Mouse (Mus musculus): ENCODE measurements around the gene Pdcl3. TPM values are rescaled to one million over a fixed set of nuclear protein-coding genes. Genes with fewer than 3 reads are reported as not detected.
A peak's percentile ranks its signal among the peaks of the same experiment; 100 is the strongest.

Pdcl3 gene
- polyA plus RNA-seq, 1 experiment from 2014 or later, result 157 TPM

GRCm38 (mm10) chr1:38987865-38988211, 2.4 kb downstream of the Pdcl3 start:
- H3K4me2 ChIP-seq, result peak overlapping the region; percentile 65
- H3K9ac ChIP-seq (replicated peaks), result peak overlapping the region; percentile 80
- peaks cover 13% of the 10 kb centered on the region for H3K4me1 ChIP-seq (replicated peaks)
- peaks cover 24% of the 10 kb centered on the region for H3K36me3 ChIP-seq
- H3K9me3 ChIP-seq, result no peaks in the 10 kb centered on the region
- peak overlapping the region; percentile 74 for H3K4me3 ChIP-seq (replicated peaks)
- ATAC-seq (ENCODE audit: insufficient number of reproducible peaks, insufficient read depth, low FRiP score, low TSS enrichment, low read depth), result peak; percentile 88; the same call in 1 of the 2 replicates
- under 1% methylated on average over 25 of the region's 25 CpGs for WGBS
- no peaks in the 10 kb centered on the region for H3K27me3 ChIP-seq
- H3K27ac ChIP-seq, result peak overlapping the region; percentile 91

- ATAC-seq (ENCODE audit: insufficient number of reproducible peaks, insufficient read depth, low FRiP score, low TSS enrichment, low read depth), result no peak
- no peaks in the 10 kb centered on the region for H3K9me3 ChIP-seq
- H3K27me3 ChIP-seq, result no peaks in the 10 kb centered on the region
- H3K4me1 ChIP-seq (replicated peaks), result peaks cover 13% of the 10 kb centered on the region
- peak overlapping the region; percentile 80 for H3K9ac ChIP-seq (replicated peaks)
- peak overlapping the region; percentile 65 for H3K4me2 ChIP-seq
- H3K4me3 ChIP-seq (replicated peaks), result peak overlapping the region; percentile 74
- peak overlapping the region; percentile 91; the same call in 1 of the 2 replicates for H3K27ac ChIP-seq
- peaks cover 29% of the 10 kb centered on the region for H3K36me3 ChIP-seq
- 32% methylated on average over 7 of the region's 7 CpGs for WGBS
Measured at GRCm38 (mm10) chr1:38988357-38988756, 2.9 kb downstream of the Pdcl3 start.

- no peaks in the 10 kb centered on the region for H3K27me3 ChIP-seq
- no peak overlapping the region for H3K9ac ChIP-seq (replicated peaks)
- no peaks in the 10 kb centered on the region for H3K9me3 ChIP-seq
- no peak for ATAC-seq (ENCODE audit: insufficient number of reproducible peaks, insufficient read depth, low FRiP score, low TSS enrichment, low read depth)
- 89% methylated on average over 3 of the region's 3 CpGs for WGBS
- H3K4me1 ChIP-seq (replicated peaks), result peaks cover 5% of the 10 kb centered on the region
- H3K4me2 ChIP-seq, result no peak overlapping the region
- no peak overlapping the region for H3K4me3 ChIP-seq (replicated peaks)
- peaks cover 65% of the 10 kb centered on the region for H3K36me3 ChIP-seq
- H3K27ac ChIP-seq, result no peak overlapping the region
Measured at GRCm38 (mm10) chr1:38992365-38992764, 7.0 kb downstream of the Pdcl3 start.

GRCm38 (mm10) chr1:39001106-39001505, 15.7 kb downstream of the Pdcl3 start:
- WGBS, result 23% methylated on average over 5 of the region's 5 CpGs
- ATAC-seq (ENCODE audit: insufficient number of reproducible peaks, insufficient read depth, low FRiP score, low TSS enrichment, low read depth), result no peak

GRCm38 (mm10) chr1:39005751-39006354, 20.4 kb downstream of the Pdcl3 start:
- Histone ChIP-seq H3K4me3 (replicated peaks) (no peak overlapping the region), H3K27ac (no peak overlapping the region), H3K4me1 (replicated peaks) (peaks cover 11% of the 10 kb centered on the region), H3K9me3 (no peaks in the 10 kb centered on the region), H3K4me2 (no peak overlapping the region), H3K27me3 (no peaks in the 10 kb centered on the region), H3K9ac (replicated peaks) (no peak overlapping the region), H3K36me3 (no peaks in the 10 kb centered on the region)
- no peak for ATAC-seq (ENCODE audit: insufficient number of reproducible peaks, insufficient read depth, low FRiP score, low TSS enrichment, low read depth)
- WGBS, result 64% methylated on average over 10 of the region's 10 CpGs

More at GRCm38 (mm10) chr1:39001106-39001505, 15.7 kb downstream of the Pdcl3 start:
- Histone ChIP-seq H3K4me3 (replicated peaks) (no peak overlapping the region), H3K9me3 (no peaks in the 10 kb centered on the region), H3K4me2 (no peak overlapping the region), H3K9ac (replicated peaks) (no peak overlapping the region), H3K36me3 (peaks cover 20% of the 10 kb centered on the region), H3K27me3 (no peaks in the 10 kb centered on the region), H3K4me1 (replicated peaks) (no peaks in the 10 kb centered on the region), H3K27ac (no peak overlapping the region)

GRCm38 (mm10) chr1:39006830-39007829, 21.7 kb downstream of the Pdcl3 start:
- Histone ChIP-seq H3K4me2 (no peak overlapping the region), H3K9me3 (no peaks in the 10 kb centered on the region), H3K9ac (replicated peaks) (no peak overlapping the region), H3K4me1 (replicated peaks) (peaks cover 11% of the 10 kb centered on the region), H3K36me3 (no peaks in the 10 kb centered on the region), H3K27me3 (no peaks in the 10 kb centered on the region), H3K27ac (no peak overlapping the region), H3K4me3 (replicated peaks) (no peak overlapping the region)
- ATAC-seq (ENCODE audit: insufficient number of reproducible peaks, insufficient read depth, low FRiP score, low TSS enrichment, low read depth), result no peak
- WGBS, result 44% methylated on average over 11 of the region's 11 CpGs

GRCm38 (mm10) chr1:39010583-39011021, 25.2 kb downstream of the Pdcl3 start:
- ATAC-seq (ENCODE audit: insufficient number of reproducible peaks, insufficient read depth, low FRiP score, low TSS enrichment, low read depth), result no peak
- peak overlapping the region; percentile 28; the same call in 1 of the 2 replicates for H3K4me2 ChIP-seq

GRCm38 (mm10) chr1:39012576-39012975, 27.2 kb downstream of the Pdcl3 start:
- ATAC-seq (ENCODE audit: insufficient number of reproducible peaks, insufficient read depth, low FRiP score, low TSS enrichment, low read depth), result no peak
- H3K36me3 ChIP-seq, result no peaks in the 10 kb centered on the region
- H3K27me3 ChIP-seq, result no peaks in the 10 kb centered on the region
- no peak overlapping the region for H3K9ac ChIP-seq (replicated peaks)
- 87% methylated on average over 13 of the region's 13 CpGs for WGBS
- H3K9me3 ChIP-seq, result no peaks in the 10 kb centered on the region
- no peak overlapping the region for H3K4me2 ChIP-seq
- no peak overlapping the region for H3K27ac ChIP-seq
- no peak overlapping the region for H3K4me3 ChIP-seq (replicated peaks)
- peaks cover 3% of the 10 kb centered on the region for H3K4me1 ChIP-seq (replicated peaks)

More at GRCm38 (mm10) chr1:39010583-39011021, 25.2 kb downstream of the Pdcl3 start:
- Histone ChIP-seq H3K27ac (no peak overlapping the region), H3K9me3 (no peaks in the 10 kb centered on the region), H3K36me3 (no peaks in the 10 kb centered on the region), H3K4me1 (replicated peaks) (peaks cover 11% of the 10 kb centered on the region), H3K4me3 (replicated peaks) (no peak overlapping the region), H3K9ac (replicated peaks) (no peak overlapping the region), H3K27me3 (no peaks in the 10 kb centered on the region)
- WGBS, result 24% methylated on average over 12 of the region's 12 CpGs

- Histone ChIP-seq H3K4me1 (replicated peaks) (no peaks in the 10 kb centered on the region), H3K9ac (replicated peaks) (no peak overlapping the region), H3K4me3 (replicated peaks) (no peak overlapping the region), H3K36me3 (no peaks in the 10 kb centered on the region), H3K27me3 (no peaks in the 10 kb centered on the region), H3K9me3 (no peaks in the 10 kb centered on the region), H3K27ac (no peak overlapping the region), H3K4me2 (no peak overlapping the region)
- 89% methylated on average over 6 of the region's 6 CpGs for WGBS
- ATAC-seq (ENCODE audit: insufficient number of reproducible peaks, insufficient read depth, low FRiP score, low TSS enrichment, low read depth), result no peak
Measured at GRCm38 (mm10) chr1:39013843-39014242, 28.4 kb downstream of the Pdcl3 start.

- no peaks in the 10 kb centered on the region for H3K9me3 ChIP-seq
- H3K9ac ChIP-seq (replicated peaks), result no peak overlapping the region
- no peak overlapping the region for H3K27ac ChIP-seq
- H3K4me3 ChIP-seq (replicated peaks), result no peak overlapping the region
- H3K36me3 ChIP-seq, result no peaks in the 10 kb centered on the region
- H3K4me1 ChIP-seq (replicated peaks), result no peaks in the 10 kb centered on the region
- 85% methylated on average over 10 of the region's 10 CpGs for WGBS
- no peak overlapping the region for H3K4me2 ChIP-seq
- no peak for ATAC-seq (ENCODE audit: insufficient number of reproducible peaks, insufficient read depth, low FRiP score, low TSS enrichment, low read depth)
- no peaks in the 10 kb centered on the region for H3K27me3 ChIP-seq
Measured at GRCm38 (mm10) chr1:39015529-39015928, 30.1 kb downstream of the Pdcl3 start.

- no peak for ATAC-seq (ENCODE audit: insufficient number of reproducible peaks, insufficient read depth, low FRiP score, low TSS enrichment, low read depth)
- Histone ChIP-seq H3K9ac (replicated peaks) (no peak overlapping the region), H3K36me3 (no peaks in the 10 kb centered on the region), H3K27ac (no peak overlapping the region), H3K4me2 (no peak overlapping the region), H3K27me3 (no peaks in the 10 kb centered on the region), H3K4me3 (replicated peaks) (no peak overlapping the region), H3K9me3 (no peaks in the 10 kb centered on the region), H3K4me1 (replicated peaks) (no peaks in the 10 kb centered on the region)
- 81% methylated on average over 4 of the region's 4 CpGs for WGBS
Measured at GRCm38 (mm10) chr1:39017871-39018270, 32.5 kb downstream of the Pdcl3 start.
